Mouse (Mus musculus) T-helper 2 cell (primary cell): ENCODE measurements around the gene Apc2.

ENCODE experiments used
- in situ Hi-C: fragments of 300-600 bp; cut with MboI, MseI; formaldehyde crosslinking; loops from one replicate; pipeline ENCODE4 v1.15.1; 2025; ENCODE audit warnings: high pct_unique_total_duplicates

The Apc2 gene

GRCm38 (mm10) chr10:80321014-80321669 lies 25.4 kb downstream of the Apc2 start:
- in situ Hi-C loops, result no loop called here

DNA sequence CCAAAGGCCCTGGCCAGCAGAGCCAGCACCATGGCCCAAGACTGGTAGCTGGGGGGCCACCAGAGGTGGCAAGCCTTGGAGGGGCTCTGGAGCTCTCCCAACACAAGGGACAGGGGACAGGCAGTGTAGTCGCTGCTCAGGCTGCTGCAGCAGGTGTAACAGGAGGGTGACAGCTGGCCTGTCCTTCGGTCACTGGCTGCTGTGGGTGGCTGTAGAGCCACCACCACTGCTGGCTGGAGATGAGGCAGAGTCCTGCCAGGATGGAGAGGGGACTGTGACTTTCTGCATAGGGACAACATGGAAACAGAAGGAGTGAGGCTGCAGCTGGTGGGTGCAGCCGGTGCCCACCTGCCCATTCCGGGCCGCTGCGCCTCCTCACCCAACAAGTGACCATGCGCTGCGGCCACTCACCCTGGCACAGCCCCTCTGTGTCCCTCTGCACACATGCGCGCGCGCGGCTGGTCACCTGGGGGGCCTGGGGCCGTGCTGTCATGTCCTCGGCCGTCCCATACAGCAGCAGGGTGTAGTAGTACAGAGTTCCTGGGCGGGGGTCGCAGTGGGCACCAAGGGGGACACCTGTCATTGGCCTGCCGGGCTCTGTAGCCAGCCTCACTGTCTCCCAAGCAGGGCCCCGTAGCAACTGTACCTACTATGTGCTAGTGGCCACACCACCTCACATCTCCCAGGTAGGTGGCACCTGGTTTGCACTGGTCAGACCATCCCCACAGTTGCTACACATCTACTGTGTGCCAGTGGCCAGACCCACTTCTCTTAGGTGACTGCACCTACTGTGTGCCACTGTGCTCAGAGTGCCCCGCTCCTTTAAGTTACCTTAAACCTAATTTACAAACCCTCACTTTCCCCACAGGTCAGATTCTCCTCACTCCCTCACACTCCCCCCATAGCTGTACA lies 26.1 kb downstream of the Apc2 start:
- in situ Hi-C loops, result no loop called here

DNA sequence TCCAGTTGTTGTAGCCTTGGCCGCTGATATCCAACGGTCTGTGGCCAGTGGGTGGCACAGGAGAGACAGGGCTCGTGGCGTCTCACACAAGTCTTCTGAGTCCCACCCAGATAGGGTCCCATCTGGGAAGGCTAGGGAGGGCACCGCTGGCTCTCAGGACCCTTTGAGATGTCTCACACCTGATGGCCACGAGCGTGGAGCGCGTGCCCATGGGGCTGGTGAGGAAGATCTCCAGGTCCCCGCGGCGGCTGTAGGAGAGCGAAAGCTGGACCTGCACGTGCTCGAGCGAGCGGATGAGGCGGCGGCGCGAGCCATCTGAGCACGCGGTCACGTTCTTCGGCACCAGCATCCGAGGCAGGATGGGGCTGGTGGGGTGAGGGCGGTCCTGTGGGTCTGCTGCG lies 27.0 kb downstream of the Apc2 start:
- in situ Hi-C loops, result no loop called here

- in situ Hi-C loops, result no loop called here
Measured at GRCm38 (mm10) chr10:80323261-80324119, 27.7 kb downstream of the Apc2 start.

GRCm38 (mm10) chr10:80324120-80325037 lies 28.6 kb downstream of the Apc2 start:
- in situ Hi-C loops, result no loop called here

- in situ Hi-C loops, result no loop called here
Measured at GRCm38 (mm10) chr10:80325045-80325444, 29.3 kb downstream of the Apc2 start.

- in situ Hi-C loops, result no loop called here
Measured at GRCm38 (mm10) chr10:80329273-80330081, 33.7 kb downstream of the Apc2 start, which contains the start of the genes Pcsk4 and Reep6. Gene Pcsk4 (minus strand): TSS chr10:80329498. Gene Reep6 (plus strand): TSS chr10:80329953.

GRCm38 (mm10) chr10:80330084-80330483 lies 34.3 kb downstream of the Apc2 start:
- in situ Hi-C loops, result no loop called here

DNA sequence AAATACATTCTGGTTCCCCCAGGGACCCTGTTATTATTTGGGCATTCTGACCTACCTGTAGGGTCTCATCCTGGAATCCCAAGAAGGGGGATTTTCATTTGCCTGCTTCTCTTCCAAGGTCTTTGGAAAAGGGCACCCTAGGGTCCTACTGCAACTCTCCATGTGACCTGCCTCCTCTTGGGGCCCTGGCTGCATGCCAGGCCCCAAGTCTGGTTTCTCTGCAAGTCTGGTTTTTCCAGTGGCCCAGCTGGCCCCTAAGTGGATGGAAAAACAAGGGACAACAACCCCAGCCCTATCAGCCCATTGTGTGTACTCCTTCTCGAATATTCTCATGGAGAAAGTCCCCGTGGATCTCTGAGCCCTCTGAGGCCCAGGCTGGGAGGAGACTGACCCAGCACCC lies 35.1 kb downstream of the Apc2 start:
- in situ Hi-C loops, result no loop called here

GRCm38 (mm10) chr10:80331636-80332524 lies 36.1 kb downstream of the Apc2 start:
- in situ Hi-C loops, result no loop called here

DNA sequence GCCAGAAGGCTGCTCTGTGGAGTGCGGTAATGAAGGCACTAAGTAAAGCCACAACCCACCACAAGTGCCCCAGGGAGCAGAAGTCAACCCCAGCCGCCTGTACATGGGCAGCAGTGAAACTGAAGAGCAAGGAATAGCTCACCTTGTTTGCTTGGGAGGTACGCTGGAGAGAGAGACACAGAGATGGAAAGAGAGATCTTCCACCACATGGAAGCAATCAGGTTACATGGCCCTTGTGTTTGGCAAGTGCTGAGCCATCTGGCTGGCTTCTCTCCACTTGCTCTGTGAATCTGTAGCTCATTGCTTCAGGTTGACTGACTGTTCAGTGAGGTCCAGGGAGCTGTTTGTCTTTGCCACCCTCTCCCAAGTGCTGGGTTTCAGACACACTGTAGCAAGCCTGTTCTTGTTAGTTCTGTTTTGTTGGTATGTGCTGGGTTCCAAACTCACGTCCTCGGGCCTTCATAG lies 36.8 kb downstream of the Apc2 start:
- in situ Hi-C loops, result no loop called here

DNA sequence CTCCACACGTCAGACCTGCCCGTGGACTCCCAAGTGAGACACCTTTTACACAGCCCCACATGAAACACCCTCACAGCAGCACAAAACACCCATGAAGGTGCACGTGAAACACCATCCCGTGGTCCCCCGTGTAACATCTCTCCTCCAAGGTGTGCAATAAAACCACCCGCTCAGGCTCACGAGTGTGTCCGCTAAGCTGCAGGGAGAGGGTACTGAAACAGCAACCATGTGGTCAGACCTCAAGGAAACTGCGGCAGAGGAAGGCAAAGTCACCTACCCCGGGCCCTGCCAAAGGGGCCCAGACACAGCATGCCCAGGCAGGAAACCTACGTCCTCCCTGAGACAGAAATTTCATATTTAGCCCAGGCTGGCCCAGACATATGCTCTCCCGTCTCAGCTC lies 40.5 kb downstream of the Apc2 start:
- in situ Hi-C loops, result no loop called here

GRCm38 (mm10) chr10:80339941-80340750 lies 44.4 kb downstream of the Apc2 start:
- in situ Hi-C loops, result no loop called here

DNA sequence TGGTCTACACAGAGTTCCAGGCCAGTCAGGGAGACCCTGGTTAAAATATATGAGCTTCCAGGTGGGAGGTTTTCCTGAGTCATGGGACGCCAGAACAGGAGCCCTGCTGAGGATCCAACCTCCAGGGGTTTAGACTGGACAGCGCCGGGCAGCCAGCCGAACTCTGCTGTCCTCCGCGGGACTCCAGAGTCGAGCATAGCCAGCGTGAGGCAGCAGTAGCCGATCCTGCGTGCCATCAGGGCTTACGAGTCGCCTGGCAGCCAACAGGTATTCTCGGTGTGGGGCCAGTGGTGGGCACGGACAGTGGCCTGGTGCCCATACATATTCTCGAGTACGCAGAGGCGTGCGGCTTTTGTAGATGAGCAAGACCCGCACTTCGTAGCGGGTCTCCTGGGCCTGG lies 45.2 kb downstream of the Apc2 start:
- in situ Hi-C loops, result no loop called here

GRCm38 (mm10) chr10:80341491-80342304 lies 45.9 kb downstream of the Apc2 start:
- in situ Hi-C loops, result no loop called here

- in situ Hi-C loops, result no loop called here
Measured at GRCm38 (mm10) chr10:80342305-80342748, 46.5 kb downstream of the Apc2 start.
